Comparison of ENCODE assay signal across 17 mouse cellular contexts in genomic region chr13:47471543-47472213, GRCm38 (mm10).
DNase-seq lines count a peak whose midpoint lies in the region; ATAC-seq lines count a peak whose summit lies in the region.
"Had no signal": no experiment of that assay in that cellular context is flagged by ENCODE, and none has a peak within 500 bp of the region (broad histone marks: within the 10 kb centered on the region; RNA-seq: fewer than 3 reads in every experiment).

No protein-coding gene starts in this region.

- no peaks in the 10 kb centered on the region for H3K27me3 ChIP-seq in forebrain, embryonic 10.5 days (ENCODE audit: poor library complexity, severe bottlenecking)
- no peaks in the 10 kb centered on the region for H3K27me3 ChIP-seq in forebrain, embryonic 16.5 days (replicated peaks; ENCODE audit: control insufficient read depth, insufficient read depth, low read length)
- H3K27me3 ChIP-seq in limb, embryonic 10.5 days (ENCODE audit: low read depth, poor library complexity, severe bottlenecking), result no peaks in the 10 kb centered on the region
- H3K27me3 ChIP-seq in neural tube, embryonic 15.5 days (replicated peaks), result no peaks in the 10 kb centered on the region
- no peaks in the 10 kb centered on the region for H3K27me3 ChIP-seq in intestine, embryonic 15.5 days (replicated peaks)
- H3K27me3 ChIP-seq: neural tube, embryonic 12.5 days had no signal

- intact Hi-C loops in heart, postnatal 25 days (cut with DNase I), result no loop called here

- ATAC-seq in forebrain, embryonic 16.5 days, result no peak
- no peak for ATAC-seq in neural tube, embryonic 15.5 days (ENCODE audit: low FRiP score)
- no peak for ATAC-seq in intestine, embryonic 15.5 days
- ATAC-seq: intestine, postnatal 0 days had no signal

- 67% methylated on average over 14 of the region's 14 CpGs for WGBS in forebrain, embryonic 10.5 days
- WGBS in forebrain, embryonic 16.5 days, result 17% methylated on average over 14 of the region's 14 CpGs
- WGBS in limb, embryonic 10.5 days, result 54% methylated on average over 14 of the region's 14 CpGs
- 27% methylated on average over 14 of the region's 14 CpGs for WGBS in neural tube, embryonic 15.5 days
- WGBS in intestine, embryonic 15.5 days, result 65% methylated on average over 14 of the region's 14 CpGs

- no peak overlapping the region for H3K9ac ChIP-seq in forebrain, embryonic 16.5 days (replicated peaks; ENCODE audit: low read depth, low read length)
- no peak overlapping the region for H3K9ac ChIP-seq in neural tube, embryonic 15.5 days (replicated peaks)
- no peak overlapping the region for H3K9ac ChIP-seq in intestine, embryonic 15.5 days
- H3K9ac ChIP-seq: neural tube, embryonic 12.5 days had no signal

- peak overlapping the region; percentile 58 for H3K27ac ChIP-seq in forebrain, embryonic 10.5 days
- H3K27ac ChIP-seq in forebrain, embryonic 16.5 days (ENCODE audit: low read length), result no peak overlapping the region
- no peak overlapping the region for H3K27ac ChIP-seq in limb, embryonic 10.5 days
- H3K27ac ChIP-seq in neural tube, embryonic 15.5 days (replicated peaks), result peak overlapping the region; percentile 48
- H3K27ac ChIP-seq in intestine, embryonic 15.5 days, result no peak overlapping the region
- H3K27ac ChIP-seq: neural tube, embryonic 12.5 days had no signal

- DNase-seq in forebrain, embryonic 10.5 days (ENCODE audit: extremely low spot score, low spot score), result no peak
- peak; percentile 30 for DNase-seq in forelimb bud, embryonic 11.5 days (ENCODE audit: low read depth, low spot score)
- DNase-seq in limb, embryonic 10.5 days (ENCODE audit: low spot score), result peak; percentile 31
- no peak for DNase-seq in heart, postnatal 25 days (ENCODE audit: low spot score)
- DNase-seq in lung, postnatal 25 days (ENCODE audit: low spot score), result no peak
- DNase-seq: adrenal gland, adult 2 months; cerebellum, adult 8-10 months; kidney, postnatal 10 days; left cerebral cortex, postnatal 4 days; lung, adult 18-20 months; right cerebral cortex, adult 18-20 months; thymus, adult 18-20 months had no signal

- no peak overlapping the region for H3K4me3 ChIP-seq in forebrain, embryonic 10.5 days
- no peak overlapping the region for H3K4me3 ChIP-seq in forebrain, embryonic 16.5 days (replicated peaks; ENCODE audit: low read length)
- no peak overlapping the region for H3K4me3 ChIP-seq in limb, embryonic 10.5 days
- H3K4me3 ChIP-seq in neural tube, embryonic 15.5 days (replicated peaks), result no peak overlapping the region
- H3K4me3 ChIP-seq in intestine, embryonic 15.5 days (replicated peaks), result no peak overlapping the region
- H3K4me3 ChIP-seq: neural tube, embryonic 12.5 days had no signal

- H3K36me3 ChIP-seq in forebrain, embryonic 10.5 days (replicated peaks), result no peaks in the 10 kb centered on the region
- no peaks in the 10 kb centered on the region for H3K36me3 ChIP-seq in forebrain, embryonic 16.5 days (ENCODE audit: control insufficient read depth, insufficient read depth)
- no peaks in the 10 kb centered on the region for H3K36me3 ChIP-seq in limb, embryonic 10.5 days
- no peaks in the 10 kb centered on the region for H3K36me3 ChIP-seq in neural tube, embryonic 15.5 days
- no peaks in the 10 kb centered on the region for H3K36me3 ChIP-seq in intestine, embryonic 15.5 days
- H3K36me3 ChIP-seq: neural tube, embryonic 12.5 days had no signal

- H3K9me3 ChIP-seq in forebrain, embryonic 10.5 days, result no peaks in the 10 kb centered on the region
- H3K9me3 ChIP-seq in forebrain, embryonic 16.5 days (ENCODE audit: control insufficient read depth, low read length), result no peaks in the 10 kb centered on the region
- no peaks in the 10 kb centered on the region for H3K9me3 ChIP-seq in limb, embryonic 10.5 days (replicated peaks)
- no peaks in the 10 kb centered on the region for H3K9me3 ChIP-seq in neural tube, embryonic 15.5 days (replicated peaks)
- no peaks in the 10 kb centered on the region for H3K9me3 ChIP-seq in intestine, embryonic 15.5 days
- H3K9me3 ChIP-seq: neural tube, embryonic 12.5 days had no signal

- H3K4me2 ChIP-seq in forebrain, embryonic 16.5 days (ENCODE audit: low read length), result no peak overlapping the region
- H3K4me2 ChIP-seq in neural tube, embryonic 15.5 days, result peak overlapping the region; percentile 13; the same call in 1 of the 2 replicates
- H3K4me2 ChIP-seq in intestine, embryonic 15.5 days (replicated peaks), result no peak overlapping the region
- H3K4me2 ChIP-seq: neural tube, embryonic 12.5 days had no signal

- H3K4me1 ChIP-seq in forebrain, embryonic 10.5 days, result peaks cover 29% of the 10 kb centered on the region
- 0 out of 2 replicates have a peak, but pooled peaks cover 3% of the 10 kb centered on the region for H3K4me1 ChIP-seq in forebrain, embryonic 16.5 days (replicated peaks; ENCODE audit: control insufficient read depth, insufficient read depth, low read length)
- peaks cover 7% of the 10 kb centered on the region for H3K4me1 ChIP-seq in limb, embryonic 10.5 days
- peaks cover 7% of the 10 kb centered on the region for H3K4me1 ChIP-seq in neural tube, embryonic 15.5 days
- H3K4me1 ChIP-seq in intestine, embryonic 15.5 days (replicated peaks), result no peaks in the 10 kb centered on the region
- H3K4me1 ChIP-seq: neural tube, embryonic 12.5 days had no signal

Comparison
In these comparisons a context has a peak if more than half of its experiments do, and no peak if none do; other contexts are left out.
1. H3K27ac ChIP-seq: peak in forebrain, embryonic 10.5 days (single experiment) and neural tube, embryonic 15.5 days (single experiment); none in forebrain, embryonic 16.5 days (single experiment), limb, embryonic 10.5 days (single experiment) and intestine, embryonic 15.5 days (single experiment).
2. DNase-seq: peak in forelimb bud, embryonic 11.5 days (single experiment) and limb, embryonic 10.5 days (single experiment); none in forebrain, embryonic 10.5 days (single experiment), heart, postnatal 25 days (single experiment) and lung, postnatal 25 days (single experiment).